Mouse (Mus musculus): ENCODE measurements at regions not wholly inside any gene's neighbourhood (a gene's known extent, or its start where the extent isn't known, plus 50 kb on each side); places are given as distances from the start of the nearest gene placed in this dataset.

DNA sequence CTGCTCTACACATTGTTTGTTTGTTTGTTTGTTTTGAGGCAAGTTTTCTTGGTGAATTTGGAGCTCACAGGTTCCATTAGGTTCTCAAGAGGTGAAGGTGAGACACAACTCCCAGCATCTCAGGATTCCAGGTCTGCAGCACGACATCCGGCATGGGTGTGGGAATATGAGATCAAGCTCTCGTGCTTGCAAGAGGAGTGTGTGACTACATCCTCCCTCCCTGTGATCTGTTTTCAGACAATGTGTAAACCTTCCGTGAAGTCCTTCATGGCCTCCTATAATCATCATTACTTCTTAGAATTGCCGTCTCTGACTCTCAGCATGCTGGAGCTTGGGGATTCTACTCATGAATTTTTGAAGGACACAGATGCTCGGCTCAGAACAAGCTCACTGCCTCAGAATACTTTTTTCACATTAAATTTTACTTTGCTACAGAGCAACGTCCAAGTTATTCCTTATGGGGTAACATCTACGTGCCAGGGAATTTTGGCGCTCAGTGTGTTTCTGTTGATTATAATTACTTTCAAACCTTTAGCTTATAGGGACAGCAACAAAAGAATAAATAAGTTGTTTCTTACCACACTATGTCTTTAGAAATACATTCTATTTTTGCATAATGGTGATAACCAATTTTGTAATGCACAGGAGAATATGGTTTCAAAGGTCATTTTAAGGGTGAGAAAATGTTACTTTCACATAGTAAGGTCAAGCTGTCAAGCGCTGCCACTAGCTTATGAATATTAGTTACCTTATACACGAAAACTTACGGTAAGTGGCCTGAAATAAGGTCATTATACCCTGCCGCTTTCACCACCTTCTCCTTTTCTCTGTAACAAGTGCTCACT, 220.6 kb downstream of the Spry2 start:
- 30% methylated on average over 13 of the region's 13 CpGs for WGBS
- Histone ChIP-seq H3K27ac (no peak overlapping the region), H3K4me2 (replicated peaks) (peak overlapping the region; percentile 15; the same call in 1 of the 2 replicates), H3K9me3 (ENCODE audit: control insufficient read depth, low read length) (no peaks in the 10 kb centered on the region), H3K4me3 (replicated peaks; ENCODE audit: low read length) (no peak overlapping the region), H3K36me3 (replicated peaks; ENCODE audit: control insufficient read depth, insufficient read depth) (no peaks in the 10 kb centered on the region), H3K27me3 (ENCODE audit: control insufficient read depth, insufficient read depth, low read length) (no peaks in the 10 kb centered on the region), H3K4me1 (replicated peaks; ENCODE audit: control insufficient read depth, insufficient read depth, low read length) (peaks cover 9% of the 10 kb centered on the region; the same call in 1 of the 2 replicates), H3K9ac (no peak overlapping the region)
- ATAC-seq (ENCODE audit: low FRiP score) (no peak), DNase-seq (ENCODE audit: low spot score) (peak; percentile 59)

DNA sequence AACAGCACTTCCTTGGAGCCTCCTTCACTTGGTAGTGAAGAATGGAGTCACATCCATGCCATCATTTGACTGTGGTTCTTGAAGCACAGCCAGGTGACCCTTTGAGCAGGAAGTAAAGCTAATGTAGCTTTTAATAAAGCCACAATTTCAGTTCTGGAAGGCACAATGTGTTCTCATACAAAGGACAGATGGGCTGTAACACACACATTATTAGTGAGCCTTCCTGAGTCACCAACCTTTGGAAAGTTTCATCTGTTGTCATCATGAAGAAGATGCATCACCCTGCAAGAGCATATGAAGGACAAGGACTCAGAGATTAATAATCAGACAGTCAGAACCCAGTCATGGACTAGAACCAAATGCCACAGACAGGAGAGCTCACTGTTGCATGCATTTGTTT, 221.6 kb downstream of the Spry2 start:
- Histone ChIP-seq H3K27ac (no peak overlapping the region), H3K4me2 (replicated peaks) (no peak overlapping the region), H3K4me3 (replicated peaks; ENCODE audit: low read length) (no peak overlapping the region), H3K4me1 (replicated peaks; ENCODE audit: control insufficient read depth, insufficient read depth, low read length) (peaks cover 9% of the 10 kb centered on the region; the same call in 1 of the 2 replicates), H3K36me3 (replicated peaks; ENCODE audit: control insufficient read depth, insufficient read depth) (no peaks in the 10 kb centered on the region), H3K9me3 (ENCODE audit: control insufficient read depth, low read length) (no peaks in the 10 kb centered on the region), H3K27me3 (ENCODE audit: control insufficient read depth, insufficient read depth, low read length) (no peaks in the 10 kb centered on the region), H3K9ac (no peak overlapping the region)
- no peak for ATAC-seq (ENCODE audit: low FRiP score)
- no peak for DNase-seq (ENCODE audit: low spot score)

GRCm38 (mm10) chr14:105668969-105669368, 227.7 kb downstream of the Spry2 start:
- Histone ChIP-seq H3K4me3 (replicated peaks; ENCODE audit: low read length) (no peak overlapping the region), H3K9me3 (ENCODE audit: control insufficient read depth, low read length) (no peaks in the 10 kb centered on the region), H3K27me3 (ENCODE audit: control insufficient read depth, insufficient read depth, low read length) (no peaks in the 10 kb centered on the region), H3K4me2 (replicated peaks) (peak overlapping the region; percentile 36), H3K9ac (no peak overlapping the region), H3K36me3 (replicated peaks; ENCODE audit: control insufficient read depth, insufficient read depth) (no peaks in the 10 kb centered on the region), H3K27ac (0 out of 2 replicates have a peak overlapping the region, but pooled peaks have one; percentile 21), H3K4me1 (replicated peaks; ENCODE audit: control insufficient read depth, insufficient read depth, low read length) (peaks cover 21% of the 10 kb centered on the region; the same call in 1 of the 2 replicates)
- WGBS, result 23% methylated on average over 11 of the region's 11 CpGs
- ATAC-seq (ENCODE audit: low FRiP score), result peak; percentile 79
- DNase-seq (ENCODE audit: low spot score), result peak; percentile 35

DNA sequence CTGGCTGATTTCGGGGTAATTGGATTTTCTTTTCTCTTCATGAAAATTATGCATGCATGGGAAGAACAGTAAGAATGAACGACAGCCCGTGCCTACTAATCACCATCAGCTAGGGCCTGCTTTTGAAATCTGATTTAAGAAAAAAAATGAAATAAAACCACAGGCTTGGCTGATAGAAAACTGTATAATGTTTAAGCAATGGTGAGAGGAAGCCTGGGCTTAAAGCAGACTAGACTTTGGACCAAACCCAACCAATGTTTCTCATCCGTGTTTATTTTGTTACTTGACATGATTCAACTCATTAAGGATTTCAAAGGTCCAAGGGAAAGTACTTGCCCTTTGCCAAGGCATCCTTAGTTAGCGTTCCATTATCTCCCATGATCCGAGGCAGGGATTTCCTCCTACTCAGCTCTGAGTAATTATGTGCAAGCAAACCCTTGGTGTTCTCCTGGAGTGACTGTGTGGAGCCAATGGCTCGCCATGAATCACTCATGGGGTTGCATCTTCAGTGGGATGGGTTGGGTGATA, 231.9 kb downstream of the Spry2 start:
- peaks cover 26% of the 10 kb centered on the region; the same call in 1 of the 2 replicates for H3K4me1 ChIP-seq (replicated peaks; ENCODE audit: control insufficient read depth, insufficient read depth, low read length)
- H3K9me3 ChIP-seq (ENCODE audit: control insufficient read depth, low read length), result no peaks in the 10 kb centered on the region
- H3K4me2 ChIP-seq (replicated peaks), result no peak overlapping the region
- no peaks in the 10 kb centered on the region for H3K27me3 ChIP-seq (ENCODE audit: control insufficient read depth, insufficient read depth, low read length)
- H3K4me3 ChIP-seq (replicated peaks; ENCODE audit: low read length), result no peak overlapping the region
- 50% methylated on average over 7 of the region's 7 CpGs for WGBS
- H3K36me3 ChIP-seq (replicated peaks; ENCODE audit: control insufficient read depth, insufficient read depth), result no peaks in the 10 kb centered on the region
- peak overlapping the region; percentile 26 for H3K27ac ChIP-seq
- H3K9ac ChIP-seq, result no peak overlapping the region
- no peak for DNase-seq (ENCODE audit: low spot score)
- 0 out of 2 replicates have a peak, but pooled peaks have one; percentile 19 for ATAC-seq (ENCODE audit: low FRiP score)

GRCm38 (mm10) chr14:105663472-105663871, 233.1 kb downstream of the Spry2 start:
- Histone ChIP-seq H3K27ac (no peak overlapping the region), H3K4me1 (replicated peaks; ENCODE audit: control insufficient read depth, insufficient read depth, low read length) (peaks cover 21% of the 10 kb centered on the region; the same call in 1 of the 2 replicates), H3K4me2 (replicated peaks) (no peak overlapping the region), H3K27me3 (ENCODE audit: control insufficient read depth, insufficient read depth, low read length) (no peaks in the 10 kb centered on the region), H3K36me3 (replicated peaks; ENCODE audit: control insufficient read depth, insufficient read depth) (no peaks in the 10 kb centered on the region), H3K9me3 (ENCODE audit: control insufficient read depth, low read length) (no peaks in the 10 kb centered on the region), H3K9ac (no peak overlapping the region), H3K4me3 (replicated peaks; ENCODE audit: low read length) (no peak overlapping the region)
- ATAC-seq (ENCODE audit: low FRiP score), result no peak
- DNase-seq (ENCODE audit: low spot score), result no peak
- 64% methylated on average over 4 of the region's 4 CpGs for WGBS

- DNase-seq (ENCODE audit: low spot score) (no peak), ATAC-seq (ENCODE audit: low FRiP score) (no peak)
- Histone ChIP-seq H3K4me1 (replicated peaks; ENCODE audit: control insufficient read depth, insufficient read depth, low read length) (peaks cover 15% of the 10 kb centered on the region; the same call in 1 of the 2 replicates), H3K4me2 (replicated peaks) (no peak overlapping the region), H3K9me3 (ENCODE audit: control insufficient read depth, low read length) (no peaks in the 10 kb centered on the region), H3K36me3 (replicated peaks; ENCODE audit: control insufficient read depth, insufficient read depth) (no peaks in the 10 kb centered on the region), H3K27me3 (ENCODE audit: control insufficient read depth, insufficient read depth, low read length) (no peaks in the 10 kb centered on the region), H3K27ac (no peak overlapping the region), H3K9ac (no peak overlapping the region), H3K4me3 (replicated peaks; ENCODE audit: low read length) (no peak overlapping the region)
- WGBS, result 88% methylated on average over 6 of the region's 6 CpGs
These were observed 233.8 kb downstream of the Spry2 start for GRCm38 (mm10) chr14:105662839-105663238.

DNA sequence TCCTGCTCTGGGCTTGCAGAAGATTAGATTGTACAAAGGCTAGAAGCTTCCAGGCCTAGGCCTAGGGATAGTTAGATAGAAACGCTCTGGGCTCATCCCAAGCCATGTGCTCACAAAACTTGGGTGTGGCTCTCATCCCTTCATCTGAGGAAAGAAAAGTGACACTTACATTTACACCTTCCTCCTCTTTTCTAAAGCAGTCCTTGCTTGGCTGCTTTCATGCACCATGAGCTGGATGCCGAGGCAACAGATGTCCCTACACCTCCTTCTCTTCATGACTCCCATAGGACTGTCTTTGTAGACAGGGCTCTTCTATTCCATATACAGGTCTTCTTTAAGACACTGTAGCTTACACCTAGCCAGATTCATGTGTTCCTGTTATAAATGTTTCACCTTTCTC, 238.3 kb downstream of the Spry2 start:
- no peak for DNase-seq (ENCODE audit: low spot score)
- H3K4me2 ChIP-seq (replicated peaks), result no peak overlapping the region
- H3K9me3 ChIP-seq (ENCODE audit: control insufficient read depth, low read length), result no peaks in the 10 kb centered on the region
- WGBS, result 95% methylated on average over 2 of the region's 2 CpGs
- no peaks in the 10 kb centered on the region for H3K27me3 ChIP-seq (ENCODE audit: control insufficient read depth, insufficient read depth, low read length)
- H3K27ac ChIP-seq, result no peak overlapping the region
- no peak for ATAC-seq (ENCODE audit: low FRiP score)
- H3K4me3 ChIP-seq (replicated peaks; ENCODE audit: low read length), result no peak overlapping the region
- no peaks in the 10 kb centered on the region for H3K36me3 ChIP-seq (replicated peaks; ENCODE audit: control insufficient read depth, insufficient read depth)
- no peak overlapping the region for H3K9ac ChIP-seq
- H3K4me1 ChIP-seq (replicated peaks; ENCODE audit: control insufficient read depth, insufficient read depth, low read length), result peaks cover 5% of the 10 kb centered on the region; the same call in 1 of the 2 replicates

DNA sequence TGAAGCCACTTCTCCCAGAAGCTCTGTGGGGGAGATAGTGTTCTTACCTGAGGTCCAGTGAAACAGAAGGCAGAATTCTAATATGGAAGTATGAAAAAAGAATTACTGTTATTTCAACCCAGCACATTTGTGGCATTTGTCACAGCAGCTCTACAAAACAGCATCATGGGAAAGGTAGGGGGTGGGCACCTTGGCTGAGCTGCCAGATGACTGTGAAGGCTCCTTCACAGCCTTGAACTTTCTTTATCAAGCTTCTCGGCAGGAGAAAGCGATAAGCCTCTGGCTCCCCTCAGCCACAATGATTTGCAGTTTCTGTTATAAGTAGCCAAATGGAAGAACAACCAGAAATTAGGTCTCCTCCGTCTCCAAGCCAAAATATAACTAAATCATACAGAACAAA, 249.5 kb downstream of the Spry2 start:
- Histone ChIP-seq H3K9ac (no peak overlapping the region), H3K27ac (no peak overlapping the region), H3K4me2 (replicated peaks) (no peak overlapping the region), H3K4me1 (replicated peaks; ENCODE audit: control insufficient read depth, insufficient read depth, low read length) (no peaks in the 10 kb centered on the region), H3K36me3 (replicated peaks; ENCODE audit: control insufficient read depth, insufficient read depth) (no peaks in the 10 kb centered on the region), H3K9me3 (ENCODE audit: control insufficient read depth, low read length) (no peaks in the 10 kb centered on the region), H3K4me3 (replicated peaks; ENCODE audit: low read length) (no peak overlapping the region), H3K27me3 (ENCODE audit: control insufficient read depth, insufficient read depth, low read length) (no peaks in the 10 kb centered on the region)
- WGBS, result 83% methylated on average over 3 of the region's 3 CpGs
- no peak for DNase-seq (ENCODE audit: low spot score)
- no peak for ATAC-seq (ENCODE audit: low FRiP score)

DNA sequence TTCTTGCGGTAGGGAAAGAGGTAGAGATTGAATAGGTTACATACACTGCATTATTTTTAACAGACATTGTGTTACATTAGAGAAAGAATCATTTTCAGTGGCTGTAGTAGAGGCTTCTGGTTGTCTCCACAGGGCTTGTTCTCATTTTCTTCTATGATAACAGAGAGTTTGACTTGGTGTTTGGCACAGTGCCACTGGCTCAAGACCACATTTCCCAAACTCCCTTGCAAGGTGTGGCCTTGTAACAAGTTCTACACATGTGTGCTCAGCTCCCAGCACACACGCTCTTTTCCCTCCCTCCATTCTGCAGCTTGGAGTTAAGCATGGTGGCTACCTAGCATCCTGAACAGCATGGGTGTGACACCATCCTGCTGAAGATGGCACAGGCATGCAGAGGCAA, 252.2 kb downstream of the Spry2 start:
- Histone ChIP-seq H3K36me3 (replicated peaks; ENCODE audit: control insufficient read depth, insufficient read depth) (no peaks in the 10 kb centered on the region), H3K4me1 (replicated peaks; ENCODE audit: control insufficient read depth, insufficient read depth, low read length) (no peaks in the 10 kb centered on the region), H3K9ac (no peak overlapping the region), H3K27me3 (ENCODE audit: control insufficient read depth, insufficient read depth, low read length) (no peaks in the 10 kb centered on the region), H3K27ac (no peak overlapping the region), H3K4me3 (replicated peaks; ENCODE audit: low read length) (no peak overlapping the region), H3K9me3 (ENCODE audit: control insufficient read depth, low read length) (no peaks in the 10 kb centered on the region), H3K4me2 (replicated peaks) (no peak overlapping the region)
- ATAC-seq (ENCODE audit: low FRiP score), result no peak
- DNase-seq (ENCODE audit: low spot score), result no peak
- WGBS, result 86% methylated on average over 2 of the region's 2 CpGs

Measured in hindbrain, embryonic 14.5 days (tissue).